Mouse (Mus musculus): Measurements from ENCODE around the gene Ilf3. TPM values are rescaled to one million over a fixed set of nuclear protein-coding genes. Genes with fewer than 3 reads are reported as not detected.
A peak's percentile ranks its signal among the peaks of the same experiment; 100 is the strongest.
"Not testable (repeated sequence)": the region's sequence is repeated elsewhere in the genome, so short reads cannot be mapped to it uniquely, and the experiment has no call there.

Gene Ilf3
- total RNA-seq, 1 experiment: 159 TPM

DNA sequence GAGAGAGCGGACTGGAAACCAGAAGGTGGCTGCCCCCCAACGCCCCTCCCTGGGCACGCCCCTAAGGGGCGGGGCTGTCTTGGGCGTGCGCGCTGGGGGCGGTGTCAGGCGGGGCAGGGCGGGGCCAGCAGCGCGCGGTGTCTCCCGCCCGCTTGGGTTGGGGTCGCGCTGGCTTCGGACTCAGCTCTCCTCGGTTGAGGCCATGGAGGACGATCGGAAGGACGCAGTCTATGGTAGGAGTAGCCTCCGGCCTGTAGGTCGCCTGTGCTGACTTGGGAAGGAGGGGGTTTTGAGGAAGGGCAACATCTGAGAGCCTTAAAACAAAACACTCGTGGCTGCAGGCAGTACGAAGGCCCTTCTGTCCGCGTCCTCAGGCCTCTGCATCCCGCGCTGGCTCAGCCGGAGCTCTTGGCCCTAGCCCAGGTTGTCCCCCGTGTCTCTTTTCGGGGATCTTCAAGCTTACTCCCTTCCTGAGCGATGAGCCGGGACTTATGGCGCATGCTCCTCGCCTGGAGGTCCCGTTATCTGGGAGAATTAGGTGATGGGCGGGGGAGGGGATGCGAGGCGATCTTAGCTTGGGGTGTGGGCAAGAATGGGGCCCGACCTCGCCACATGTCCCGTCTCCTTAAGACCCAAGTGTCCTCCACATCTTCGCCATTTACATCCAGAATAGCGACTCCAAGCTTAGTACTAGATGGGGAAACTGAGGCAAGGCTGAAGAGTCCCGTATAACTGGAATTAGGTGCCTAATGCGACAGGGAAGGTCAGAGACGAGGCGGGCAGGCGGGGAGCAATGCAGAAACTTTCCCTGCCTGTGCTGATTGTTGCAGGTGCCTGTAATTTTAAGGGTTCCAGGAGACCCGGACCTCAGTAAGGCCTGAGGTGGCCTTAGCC lies 46.8 kb upstream of the Ilf3 start, which contains the start of gene Slc44a2:
Slc44a2 (plus strand) TSS at position 80 of the 894 bp plus-strand sequence.
- TF ChIP-seq CHD2 (IDR thresholded peaks at IDR 0.05; ENCODE audit: low read depth, low read length) (no peak), ZNF384 (IDR thresholded peaks at IDR 0.05; ENCODE audit: low read depth, low read length) (no peak), HCFC1 (IDR thresholded peaks at IDR 0.05; ENCODE audit: borderline replicate concordance, insufficient read depth, low read length) (no peak), ZC3H11A (IDR thresholded peaks at IDR 0.05; ENCODE audit: borderline replicate concordance, low read depth, low read length) (no peak), MAFK (IDR thresholded peaks at IDR 0.05; ENCODE audit: insufficient read depth, low read depth, low read length) (no peak)
- in situ Hi-C loops (cut with MboI; ENCODE audit: low sequenced_read_pairs in 2 of 2, unreplicated experiment in 2 of 2): no loop called here
- DNase-seq (ENCODE audit: low read depth, low spot score): peak; percentile 69
- peak within 1 kb of the TSS; percentile 65 for H3K9ac ChIP-seq (ENCODE audit: insufficient read depth, low read depth, low read length, poor library complexity, severe bottlenecking)
- H3K27ac ChIP-seq (ENCODE audit: insufficient read depth, low read depth, low read length, poor library complexity, severe bottlenecking): no peak within 1 kb of the TSS
- H3K4me3 ChIP-seq (ENCODE audit: insufficient read depth in 1 of 2, low read depth in 1 of 2, low read length in 2 of 2, poor library complexity in 1 of 2, severe bottlenecking in 1 of 2): peak within 1 kb of the TSS; percentile 74 to 83
- peaks cover 4 to 13% of the 10 kb centered on the region in 2 experiments for H3K4me1 ChIP-seq (ENCODE audit: control insufficient read depth in 2 of 2, insufficient read depth in 2 of 2, low read length in 2 of 2, poor library complexity in 1 of 2)
- H3K9me3 ChIP-seq (ENCODE audit: control insufficient read depth, insufficient read depth, low read depth, low read length): no peaks in the 10 kb centered on the region
- no peaks in the 10 kb centered on the region for H3K36me3 ChIP-seq (ENCODE audit: control insufficient read depth, insufficient read depth, low read length, poor library complexity, severe bottlenecking)

DNA sequence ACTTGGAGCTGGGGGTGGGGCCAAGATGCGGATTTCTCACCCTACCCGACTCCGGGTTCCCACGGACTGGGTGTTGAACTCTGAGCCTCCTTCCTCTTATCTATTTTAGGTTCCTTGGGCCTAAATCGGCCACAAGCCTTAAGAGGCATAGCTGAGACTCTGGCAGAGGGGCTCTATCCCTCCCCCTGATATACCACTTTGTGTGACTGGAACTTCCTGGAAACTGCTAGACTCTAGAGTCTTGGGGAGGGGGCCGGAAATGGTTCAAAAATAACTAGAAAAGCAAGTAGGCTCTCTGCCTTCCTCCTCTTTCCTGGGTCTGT lies 46.2 kb upstream of the Ilf3 start:
- Histone ChIP-seq H3K4me3 (ENCODE audit: insufficient read depth in 1 of 2, low read depth in 1 of 2, low read length in 2 of 2, poor library complexity in 1 of 2, severe bottlenecking in 1 of 2) (peak overlapping the region; percentile 74 to 83), H3K9ac (ENCODE audit: insufficient read depth, low read depth, low read length, poor library complexity, severe bottlenecking) (peak overlapping the region; percentile 10; the same call in 1 of the 2 replicates), H3K27ac (ENCODE audit: insufficient read depth, low read depth, low read length, poor library complexity, severe bottlenecking) (no peak overlapping the region), H3K4me1 (ENCODE audit: control insufficient read depth in 2 of 2, insufficient read depth in 2 of 2, low read length in 2 of 2, poor library complexity in 1 of 2) (peaks cover 4 to 13% of the 10 kb centered on the region in 2 experiments), H3K9me3 (ENCODE audit: control insufficient read depth, insufficient read depth, low read depth, low read length) (no peaks in the 10 kb centered on the region), H3K36me3 (ENCODE audit: control insufficient read depth, insufficient read depth, low read length, poor library complexity, severe bottlenecking) (no peaks in the 10 kb centered on the region)
- TF ChIP-seq CHD2 (IDR thresholded peaks at IDR 0.05; ENCODE audit: low read depth, low read length): no peak
- TF ChIP-seq MAFK (IDR thresholded peaks at IDR 0.05; ENCODE audit: insufficient read depth, low read depth, low read length): no peak
- no peak for TF ChIP-seq ZNF384 (IDR thresholded peaks at IDR 0.05; ENCODE audit: low read depth, low read length)
- no peak for TF ChIP-seq HCFC1 (IDR thresholded peaks at IDR 0.05; ENCODE audit: borderline replicate concordance, insufficient read depth, low read length)
- TF ChIP-seq ZC3H11A (IDR thresholded peaks at IDR 0.05; ENCODE audit: borderline replicate concordance, low read depth, low read length): no peak
- no peak for DNase-seq (ENCODE audit: low read depth, low spot score)
- in situ Hi-C loops (cut with MboI; ENCODE audit: low sequenced_read_pairs in 2 of 2, unreplicated experiment in 2 of 2): no loop called here

- Histone ChIP-seq H3K9me3 (ENCODE audit: control insufficient read depth, insufficient read depth, low read depth, low read length) (no peaks in the 10 kb centered on the region), H3K4me3 (ENCODE audit: insufficient read depth in 1 of 2, low read depth in 1 of 2, low read length in 2 of 2, poor library complexity in 1 of 2, severe bottlenecking in 1 of 2) (peak overlapping the region in 1 of 2 experiments; percentile 74; a peak in 1 of 4 replicates), H3K4me1 (ENCODE audit: control insufficient read depth in 2 of 2, insufficient read depth in 2 of 2, low read length in 2 of 2, poor library complexity in 1 of 2) (peaks cover 4 to 13% of the 10 kb centered on the region in 2 experiments), H3K27ac (ENCODE audit: insufficient read depth, low read depth, low read length, poor library complexity, severe bottlenecking) (peak overlapping the region; percentile 8; the same call in 1 of the 2 replicates), H3K36me3 (ENCODE audit: control insufficient read depth, insufficient read depth, low read length, poor library complexity, severe bottlenecking) (no peaks in the 10 kb centered on the region), H3K9ac (ENCODE audit: insufficient read depth, low read depth, low read length, poor library complexity, severe bottlenecking) (peak overlapping the region; percentile 14; the same call in 1 of the 2 replicates)
- in situ Hi-C loops (cut with MboI; ENCODE audit: low sequenced_read_pairs in 2 of 2, unreplicated experiment in 2 of 2): no loop called here
- TF ChIP-seq ZC3H11A (IDR thresholded peaks at IDR 0.05; ENCODE audit: borderline replicate concordance, low read depth, low read length) (no peak), MAFK (IDR thresholded peaks at IDR 0.05; ENCODE audit: insufficient read depth, low read depth, low read length) (no peak), CHD2 (IDR thresholded peaks at IDR 0.05; ENCODE audit: low read depth, low read length) (no peak), HCFC1 (IDR thresholded peaks at IDR 0.05; ENCODE audit: borderline replicate concordance, insufficient read depth, low read length) (no peak), ZNF384 (IDR thresholded peaks at IDR 0.05; ENCODE audit: low read depth, low read length) (no peak)
- no peak for DNase-seq (ENCODE audit: low read depth, low spot score)
Observed at GRCm38 (mm10) chr9:21322211-21322916, 45.3 kb upstream of the Ilf3 start.

DNA sequence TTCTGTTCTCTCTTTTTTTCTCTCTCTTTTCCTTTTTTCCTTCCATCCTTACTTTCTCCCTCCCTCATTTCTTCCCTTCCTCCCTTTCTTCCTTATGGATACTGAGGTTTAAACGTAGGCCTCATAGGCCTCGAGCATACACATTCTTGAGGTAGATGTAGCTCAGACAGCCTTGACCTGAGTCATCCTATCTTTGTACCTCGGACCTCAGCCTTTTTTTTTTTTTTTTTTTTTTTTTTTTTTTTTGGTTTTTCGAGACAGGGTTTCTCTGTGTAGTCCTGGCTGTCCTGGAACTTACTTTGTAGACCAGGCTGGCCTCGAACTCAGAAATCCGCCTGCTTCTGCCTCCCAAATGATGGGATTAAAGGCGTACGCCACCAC lies 44.8 kb upstream of the Ilf3 start:
- H3K4me3 ChIP-seq (ENCODE audit: insufficient read depth in 1 of 2, low read depth in 1 of 2, low read length in 2 of 2, poor library complexity in 1 of 2, severe bottlenecking in 1 of 2); DNase-seq (ENCODE audit: low read depth, low spot score); H3K9ac ChIP-seq (ENCODE audit: insufficient read depth, low read depth, low read length, poor library complexity, severe bottlenecking); H3K36me3 ChIP-seq (ENCODE audit: control insufficient read depth, insufficient read depth, low read length, poor library complexity, severe bottlenecking); in situ Hi-C loops (cut with MboI; ENCODE audit: low sequenced_read_pairs in 2 of 2, unreplicated experiment in 2 of 2); H3K27ac ChIP-seq (ENCODE audit: insufficient read depth, low read depth, low read length, poor library complexity, severe bottlenecking); H3K9me3 ChIP-seq (ENCODE audit: control insufficient read depth, insufficient read depth, low read depth, low read length): not testable (repeated sequence)
- peak; percentile 51; the same call in 1 of the 2 replicates for TF ChIP-seq ZNF384 (IDR thresholded peaks at IDR 0.05; ENCODE audit: low read depth, low read length)
- peaks cover 4 to 13% of the 10 kb centered on the region in 2 experiments for H3K4me1 ChIP-seq (ENCODE audit: control insufficient read depth in 2 of 2, insufficient read depth in 2 of 2, low read length in 2 of 2, poor library complexity in 1 of 2)
